Mouse (Mus musculus) midbrain, embryonic 11.5 days (tissue): Measurements from ENCODE around the gene Prkcd. TPM values are rescaled to one million over a fixed set of nuclear protein-coding genes. Genes with fewer than 3 reads are reported as not detected.

ENCODE experiments used
- ATAC-seq: fragments of 200-750 bp; cut with Nextera tagmentation; 2 replicates; pipeline ENCODE4 v1.8.0; 2017; ENCODE audit warnings: moderate TSS enrichment, moderate library complexity; ENCODE audit not compliant: low FRiP score
- DNase-seq: peaks from one replicate; pipeline ENCODE4 v3.0.0; 2015; ENCODE audit warnings: low spot score; ENCODE audit errors: missing footprints
- H3K27ac ChIP-seq: fragments of 300-500 bp; sonication (generic); 2 replicates; pipeline ENCODE4 v1.5.1; 2014; ENCODE audit warnings: low read depth, low read length
- H3K27me3 ChIP-seq: fragments of 300-500 bp; sonication (generic); 2 replicates; pipeline ENCODE4 v1.6.1; 2014; ENCODE audit warnings: mild to moderate bottlenecking, low read length, moderate library complexity, mixed read lengths; ENCODE audit not compliant: control insufficient read depth, insufficient read depth
- H3K36me3 ChIP-seq: fragments of 300-500 bp; sonication (generic); 2 replicates; pipeline ENCODE4 v1.6.1; 2014; ENCODE audit warnings: mild to moderate bottlenecking, low read length, moderate library complexity, mixed read lengths; ENCODE audit not compliant: control insufficient read depth, insufficient read depth
- H3K4me1 ChIP-seq: fragments of 300-500 bp; sonication (generic); 2 replicates; pipeline ENCODE4 v1.6.1; 2014; ENCODE audit warnings: low read length; ENCODE audit not compliant: control insufficient read depth, insufficient read depth
- H3K4me2 ChIP-seq: fragments of 300-500 bp; sonication (generic); 2 replicates; pipeline ENCODE4 v1.6.1; 2014; ENCODE audit warnings: mild to moderate bottlenecking, moderate library complexity
- H3K4me3 ChIP-seq: fragments of 300-500 bp; sonication (generic); 2 replicates; pipeline ENCODE4 v1.5.1; 2014; ENCODE audit warnings: low read depth, low read length
- H3K9ac ChIP-seq: fragments of 300-500 bp; sonication (generic); 2 replicates; pipeline ENCODE4 v1.6.1; 2014; ENCODE audit warnings: low read length
- H3K9me3 ChIP-seq: fragments of 300-500 bp; sonication (generic); 2 replicates; pipeline ENCODE4 v1.6.1; 2016; ENCODE audit warnings: low read length; ENCODE audit not compliant: control insufficient read depth
- WGBS: fragments of 180-500 bp; shearing (Covaris S2); extraction: QIAGEN DNeasy Blood & Tissue Kit; methylation state at CpG from one replicate; pipeline ENCODE4 v1.1.7; 2014; 5-methylcytosine and 5-hydroxymethylcytosine counted together
- microRNA-seq: library from miRNA; unstranded; fragments of <30 nt; microRNA quantifications from one replicate; pipeline ENCODE4, GENCODE M21; 2017
- polyA plus RNA-seq: library from polyadenylated mRNA; unstranded; fragments of >200 nt; fragmentation: Nextera tagmentation; extraction: Ambion mirVana; gene quantifications from 2 replicates; pipeline ENCODE4 v1.2.1, GENCODE M21; 2014

Gene Prkcd
- polyA plus RNA-seq, 1 experiment from 2014 or later, result 20.1 TPM

GRCm38 (mm10) chr14:30551509-30551908 is 74.5 kb downstream of the Prkcd start:
- DNase-seq, result no peak
- H3K4me2 ChIP-seq, result peak overlapping the region; percentile 88; the same call in 1 of the 2 replicates
- H3K9me3 ChIP-seq, result no peaks in the 10 kb centered on the region
- H3K36me3 ChIP-seq, result peaks cover 8% of the 10 kb centered on the region; the same call in 1 of the 2 replicates
- 90% methylated on average over 5 of the region's 5 CpGs for WGBS
- H3K27me3 ChIP-seq, result no peaks in the 10 kb centered on the region
- no peak overlapping the region for H3K9ac ChIP-seq
- ATAC-seq, result no peak
- peaks cover 26% of the 10 kb centered on the region for H3K4me1 ChIP-seq
- H3K27ac ChIP-seq, result no peak overlapping the region
- no peak overlapping the region for H3K4me3 ChIP-seq

DNA sequence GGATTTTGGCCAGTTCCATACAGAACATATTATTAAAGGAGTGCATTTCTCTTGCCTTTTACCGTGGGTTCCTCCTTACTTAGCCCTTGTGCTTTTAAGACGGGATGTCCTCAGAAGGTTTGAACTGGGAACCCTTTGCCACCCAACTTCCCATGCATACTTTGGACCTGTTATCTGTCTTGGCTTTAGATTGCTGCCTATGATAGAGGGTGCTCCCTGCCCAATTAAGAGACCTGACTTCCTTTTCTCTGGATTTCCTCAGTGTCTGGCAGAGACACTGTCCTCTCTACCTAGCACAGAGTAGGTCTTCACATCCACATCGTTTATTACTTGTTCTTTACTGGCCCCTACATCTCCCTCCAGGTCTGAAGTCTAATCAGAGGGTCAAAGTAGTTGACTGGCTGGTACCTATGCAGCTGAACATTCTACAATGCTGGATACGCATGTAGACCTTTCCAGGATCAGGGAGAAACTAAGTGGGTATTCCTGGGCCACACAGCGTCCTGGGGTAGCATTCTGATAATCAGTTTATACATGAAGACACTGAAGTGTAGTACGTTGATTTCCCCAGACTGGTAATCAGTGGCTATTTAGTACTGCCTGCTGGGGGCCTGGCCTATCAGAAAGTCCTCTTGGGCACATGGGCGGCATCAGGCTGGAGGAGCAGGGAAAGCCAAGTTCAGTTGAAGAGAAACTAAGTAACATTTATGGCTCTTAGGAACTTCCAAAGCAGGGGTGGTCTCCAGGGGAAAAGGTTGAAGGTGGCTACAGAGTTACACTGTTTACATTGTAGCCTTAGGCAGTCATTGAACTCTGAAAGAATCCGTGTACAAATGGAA is 75.6 kb downstream of the Prkcd start:
- 41% methylated on average over 8 of the region's 8 CpGs for WGBS
- ATAC-seq (no peak), DNase-seq (no peak)
- Histone ChIP-seq H3K27me3 (no peaks in the 10 kb centered on the region), H3K4me2 (peak overlapping the region; percentile 88), H3K4me1 (peaks cover 26% of the 10 kb centered on the region), H3K9me3 (no peaks in the 10 kb centered on the region), H3K9ac (peak overlapping the region; percentile 94), H3K4me3 (peak overlapping the region; percentile 66), H3K36me3 (peaks cover 5% of the 10 kb centered on the region; the same call in 1 of the 2 replicates), H3K27ac (no peak overlapping the region)

GRCm38 (mm10) chr14:30549777-30550149 is 76.2 kb downstream of the Prkcd start:
- WGBS, result under 1% methylated on average over 10 of the region's 10 CpGs
- DNase-seq (peak; percentile 94), ATAC-seq (peak; percentile 18; the same call in 1 of the 2 replicates)
- no peak overlapping the region for H3K27ac ChIP-seq
- peak overlapping the region; percentile 94 for H3K9ac ChIP-seq
- H3K27me3 ChIP-seq, result no peaks in the 10 kb centered on the region
- peaks cover 5% of the 10 kb centered on the region; the same call in 1 of the 2 replicates for H3K36me3 ChIP-seq
- H3K4me2 ChIP-seq, result peak overlapping the region; percentile 88
- peaks cover 26% of the 10 kb centered on the region for H3K4me1 ChIP-seq
- H3K4me3 ChIP-seq, result peak overlapping the region; percentile 66
- no peaks in the 10 kb centered on the region for H3K9me3 ChIP-seq

- Histone ChIP-seq H3K4me2 (peak overlapping the region; percentile 88), H3K9me3 (no peaks in the 10 kb centered on the region), H3K27ac (peak overlapping the region; percentile 88), H3K4me3 (peak overlapping the region; percentile 66), H3K27me3 (no peaks in the 10 kb centered on the region), H3K36me3 (no peaks in the 10 kb centered on the region; the same call in 1 of the 2 replicates), H3K9ac (peak overlapping the region; percentile 94), H3K4me1 (peaks cover 26% of the 10 kb centered on the region)
- WGBS, result under 1% methylated on average over 69 of the region's 69 CpGs
- DNase-seq (peak; percentile 100), ATAC-seq (peak; percentile 96)
These were observed 76.8 kb downstream of the Prkcd start for GRCm38 (mm10) chr14:30548965-30549776.

DNA sequence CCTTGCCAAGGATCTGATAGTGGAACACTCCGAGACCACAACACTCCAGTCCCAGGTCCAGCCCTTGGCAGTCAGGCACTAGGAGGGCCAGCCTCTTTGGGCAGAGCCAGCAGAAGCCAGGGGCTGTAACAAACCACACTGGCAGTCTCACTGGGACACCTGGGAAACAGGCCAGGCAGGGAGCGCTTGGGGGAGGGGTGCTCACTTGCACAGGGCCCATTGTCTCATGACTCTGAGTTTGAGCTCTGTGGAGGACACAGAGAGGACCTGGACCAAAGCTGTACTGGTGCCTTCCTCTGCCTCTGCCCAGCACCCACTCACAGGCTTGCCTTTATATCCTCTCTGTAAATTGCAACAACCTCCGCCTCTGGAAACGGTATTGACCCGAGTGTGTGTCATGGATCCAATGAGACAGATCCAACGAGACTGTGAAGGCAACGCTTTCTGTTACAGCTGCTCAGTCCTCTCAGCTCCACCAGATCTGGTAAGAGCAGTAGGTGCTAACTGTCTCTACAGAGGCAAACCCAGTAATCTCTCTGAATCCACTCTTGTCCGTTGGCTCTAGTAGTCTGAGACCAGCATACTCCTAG is 77.8 kb downstream of the Prkcd start, which contains the start of gene Tkt:
Gene Tkt, plus strand, starts transcription at position 229 of the 590 bp plus-strand sequence.
- peak; percentile 17; the same call in 1 of the 2 replicates for ATAC-seq
- Histone ChIP-seq H3K9ac (peak within 1 kb of the TSS; percentile 94), H3K27ac (peak within 1 kb of the TSS; percentile 88), H3K36me3 (no peaks in the 10 kb centered on the region), H3K4me2 (peak within 1 kb of the TSS; percentile 88), H3K4me3 (peak within 1 kb of the TSS; percentile 66), H3K4me1 (peaks cover 26% of the 10 kb centered on the region), H3K9me3 (no peaks in the 10 kb centered on the region), H3K27me3 (no peaks in the 10 kb centered on the region)
- DNase-seq, result peak; percentile 91
- 26% methylated on average over 8 of the region's 8 CpGs for WGBS

Small RNA genes within 50 kb of the gene (microRNA-seq; reads per million reads assigned to microRNA genes)
- gene Mir3076, result 4.9 reads per million, percentile 23 among the genes with 10 or more reads in this experiment

Other genes starting within 250 kb of the Prkcd start
- gene Dcp1a, start 146.7 kb downstream of the Prkcd start, polyA plus RNA-seq, result 25.2 and 25.3 TPM in 2 replicates
- 0.89 and 1.0 TPM in 2 replicates for gene Cacna1d, start 134.8 kb downstream of the Prkcd start, polyA plus RNA-seq
- gene Tkt, start 77.9 kb downstream of the Prkcd start, polyA plus RNA-seq, result 135 and 154 TPM in 2 replicates
- gene Rft1, start 28.1 kb upstream of the Prkcd start, polyA plus RNA-seq, result 11.0 and 12.3 TPM in 2 replicates
- 22.0 and 24.5 TPM in 2 replicates for gene Sfmbt1, start 88.6 kb upstream of the Prkcd start, polyA plus RNA-seq
- gene Tmem110, start 199.4 kb upstream of the Prkcd start, polyA plus RNA-seq, result 22.0 and 23.3 TPM in 2 replicates